Mouse (Mus musculus) spleen, adult 10 weeks (tissue): Measurements from ENCODE around the gene 1700012B09Rik. TPM values are rescaled to one million over a fixed set of nuclear protein-coding genes. Genes with fewer than 3 reads are reported as not detected.

ENCODE experiments used
- polyA plus RNA-seq: library from polyadenylated mRNA; stranded (reverse); fragments of 350-450 nt; fragmentation: Illumina TruSeq; extraction: RNeasy Lipid Tissue Mini Kit (QIAGEN cat#74804); gene quantifications from one replicate; pipeline ENCODE4 v1.2.3, GENCODE M21; 2015; ENCODE audit warnings: low replicate concordance; ENCODE audit not compliant: insufficient read depth

The 1700012B09Rik gene
- polyA plus RNA-seq: not detected

GRCm38 (mm10) chr9:14770803-14771471 lies at the start of gene 1700012B09Rik:
1700012B09Rik (minus strand) TSS chr9:14771030.

GRCm38 (mm10) chr9:14784039-14785002 lies 13.5 kb upstream of the 1700012B09Rik start, which contains the start of the genes Mre11a and Ankrd49:
Mre11a (plus strand) TSS chr9:14784654.
Ankrd49 (minus strand) TSS chr9:14784856.

GRCm38 (mm10) chr9:14752001-14752522 lies 18.8 kb downstream of the 1700012B09Rik start, which contains the start of gene Fut4:
Fut4 (minus strand) TSS chr9:14752393.

GRCm38 (mm10) chr9:14740151-14740924 lies 30.5 kb downstream of the 1700012B09Rik start, which contains the start of gene Piwil4:
Piwil4 (minus strand) TSS chr9:14740733.

Other genes starting within 250 kb of the 1700012B09Rik start
- gene Amotl1, start 126.0 kb downstream of the 1700012B09Rik start, polyA plus RNA-seq: 9.1 TPM
- 0.66 TPM for gene Piwil4, start 30.3 kb downstream of the 1700012B09Rik start, polyA plus RNA-seq
- gene Fut4, start 18.6 kb downstream of the 1700012B09Rik start, polyA plus RNA-seq: 11.0 TPM
- 34.6 TPM for gene Mre11a, start 13.6 kb upstream of the 1700012B09Rik start, polyA plus RNA-seq
- gene Ankrd49, start 13.8 kb upstream of the 1700012B09Rik start, polyA plus RNA-seq: 37.5 TPM
- 2.3 TPM for gene Gpr83, start 89.2 kb upstream of the 1700012B09Rik start, polyA plus RNA-seq
- gene Izumo1r, start 132.9 kb upstream of the 1700012B09Rik start, polyA plus RNA-seq: 9.8 TPM